Mouse (Mus musculus): Measurements from ENCODE around the gene Dyrk4.

DNA sequence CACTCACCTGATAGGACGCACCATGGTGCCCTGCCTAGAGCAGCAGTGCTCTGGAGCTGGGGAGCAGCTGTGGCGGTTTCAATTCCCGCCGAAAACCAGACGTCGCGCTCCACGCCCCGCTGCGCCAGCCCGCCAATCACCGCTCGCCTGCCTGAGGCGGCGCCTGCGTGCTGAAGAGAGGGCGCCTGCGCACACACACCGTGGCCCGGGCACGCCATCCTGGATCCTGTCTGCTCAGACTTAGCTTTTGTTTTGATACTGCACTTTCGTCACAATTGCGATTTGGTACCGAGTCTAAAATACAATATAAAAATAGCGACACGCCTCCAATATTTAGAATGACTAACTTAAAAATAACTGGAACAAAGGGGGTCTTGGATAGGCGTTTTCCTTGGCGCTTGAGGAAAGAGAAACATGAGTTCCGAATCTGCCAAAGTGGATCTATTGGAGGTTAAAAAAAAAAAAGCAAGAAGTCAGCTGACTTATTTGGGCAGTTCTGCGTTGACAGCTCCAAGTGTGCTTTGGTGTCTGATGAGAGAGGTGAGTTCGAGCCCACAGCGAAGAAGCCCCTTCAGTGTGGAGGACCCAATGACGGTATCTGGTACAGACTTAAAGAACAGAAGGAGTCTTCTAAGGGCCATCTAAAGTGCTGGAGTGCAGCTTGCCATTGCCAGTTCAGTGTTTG is 18.0 kb upstream of the Dyrk4 start, which contains the start of the genes Rad51ap1 and D6Wsu163e:
- no peak for TF ChIP-seq CTCF (conservative IDR thresholded peaks at IDR 0.05; ENCODE audit: insufficient read depth, insufficient read length, low read depth, low read length)
- no peak for TF ChIP-seq POLR2A (IDR thresholded peaks at IDR 0.05; ENCODE audit: low read depth, low read length)

Measured in kidney, adult 2 months (tissue).